Mouse (Mus musculus): Measurements from ENCODE around the gene Ercc2.

Ercc2 gene

DNA sequence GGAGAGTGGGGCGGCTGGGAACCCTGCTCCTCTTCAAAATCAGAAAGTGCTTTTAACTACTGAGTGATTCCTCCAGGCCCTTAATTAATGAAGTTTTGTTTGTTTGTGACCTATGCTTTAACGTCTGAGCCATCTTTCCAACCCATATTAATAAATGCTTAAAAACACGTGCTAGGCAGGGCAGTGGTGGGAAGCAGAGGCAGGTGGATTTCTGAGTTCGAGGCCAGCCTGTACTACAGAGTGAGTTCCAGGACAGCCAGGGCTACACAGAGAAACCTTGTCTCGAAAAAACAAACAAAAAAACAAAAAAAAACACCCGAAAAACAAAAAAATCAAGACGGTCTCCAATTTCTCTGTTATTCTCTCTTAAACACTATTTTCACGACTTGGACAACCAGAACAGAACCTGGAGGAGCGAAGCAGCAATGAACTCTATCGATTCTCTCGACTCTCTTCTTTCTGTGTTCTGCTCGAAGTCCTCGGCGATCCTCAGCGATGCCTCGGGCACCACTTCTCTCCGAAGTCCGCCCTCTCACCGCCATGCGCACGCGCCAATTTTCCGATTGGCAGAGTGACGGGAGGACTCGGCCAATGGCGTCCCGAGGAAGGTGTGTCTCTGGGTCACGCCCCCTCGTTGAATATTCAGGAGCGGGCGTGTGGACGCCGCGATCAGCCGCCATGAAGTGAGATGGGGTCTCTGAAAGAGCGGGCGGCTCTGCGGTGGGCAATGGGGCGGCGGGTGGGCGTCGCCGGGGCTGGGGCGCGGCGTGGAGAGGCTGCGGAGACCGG, at the start of gene Ercc2:
Gene Ercc2, plus strand, starts transcription at position 634 of the 789 bp plus-strand sequence.
- peak; percentile 99 for DNase-seq

DNA sequence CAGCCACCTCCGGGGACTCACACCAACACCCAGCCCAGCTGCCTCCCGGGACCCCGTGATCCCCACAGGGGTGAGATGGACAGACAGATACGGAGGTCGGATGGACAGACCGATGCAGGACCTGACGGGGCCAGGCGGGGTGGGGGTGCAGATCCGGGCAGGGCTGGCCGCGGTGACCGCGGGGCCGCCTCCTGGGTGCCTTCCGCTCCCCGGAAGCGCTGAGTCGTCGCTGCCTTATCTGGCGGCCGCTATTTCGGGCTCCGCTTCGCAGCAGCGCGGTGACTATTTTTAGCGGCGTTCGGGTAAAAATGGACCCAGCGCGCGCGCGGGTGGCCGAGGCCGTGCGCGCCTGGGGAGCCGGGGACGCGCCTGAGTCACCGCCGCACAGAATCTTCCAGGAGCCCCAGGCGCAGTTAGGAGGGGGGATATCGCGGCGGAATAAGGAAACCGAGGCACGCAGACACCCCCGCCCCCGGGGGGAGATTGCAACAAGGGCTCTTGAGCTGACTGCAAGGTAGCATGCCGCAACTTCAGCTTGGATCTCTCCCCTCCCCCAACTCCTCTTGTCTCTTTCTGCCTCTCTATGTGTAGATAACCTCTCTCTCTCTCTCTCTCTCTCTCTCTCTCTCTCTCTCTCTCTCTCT, 49.0 kb upstream of the Ercc2 start:
- DNase-seq: peak; percentile 77

DNA sequence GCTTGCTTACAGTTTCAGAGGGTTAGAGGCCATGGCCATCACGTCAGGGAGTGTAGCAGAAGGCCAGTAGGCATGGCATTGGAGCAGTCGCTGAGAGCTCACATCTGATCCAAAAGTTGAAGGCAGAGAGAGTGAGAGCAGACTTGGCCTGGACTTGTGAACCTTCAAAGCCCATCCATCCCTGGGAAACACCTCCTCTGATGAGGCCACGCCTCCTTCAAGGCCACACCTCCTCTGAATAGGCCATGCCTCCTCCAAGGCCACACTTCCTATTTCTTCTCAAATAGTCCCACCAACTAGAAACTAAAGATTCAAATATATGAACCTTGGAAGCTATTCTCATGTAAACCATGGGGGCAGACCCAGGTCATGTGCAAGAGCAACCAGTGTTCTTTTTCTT, 46.2 kb upstream of the Ercc2 start:
- no peak for DNase-seq

DNA sequence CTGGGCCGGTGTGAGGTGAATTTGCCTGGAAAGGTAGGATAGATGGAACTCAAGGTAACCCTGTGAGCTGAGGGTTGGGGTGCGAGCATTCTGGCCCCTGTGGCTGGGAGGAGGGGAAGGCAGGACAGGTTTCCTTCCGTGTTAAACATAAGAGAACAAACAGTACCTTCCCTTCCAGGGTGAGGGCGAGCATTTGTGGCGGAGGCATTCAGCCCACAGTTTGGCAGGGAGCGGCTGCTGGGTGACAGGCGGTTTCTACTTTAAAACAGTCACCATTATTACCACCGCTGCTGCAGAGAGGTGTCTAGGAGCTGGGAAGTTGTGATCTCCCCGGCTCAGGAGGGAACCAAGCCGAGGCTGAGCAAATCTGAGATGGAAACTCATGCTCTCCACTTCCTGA, 44.7 kb upstream of the Ercc2 start:
- DNase-seq: no peak

DNA sequence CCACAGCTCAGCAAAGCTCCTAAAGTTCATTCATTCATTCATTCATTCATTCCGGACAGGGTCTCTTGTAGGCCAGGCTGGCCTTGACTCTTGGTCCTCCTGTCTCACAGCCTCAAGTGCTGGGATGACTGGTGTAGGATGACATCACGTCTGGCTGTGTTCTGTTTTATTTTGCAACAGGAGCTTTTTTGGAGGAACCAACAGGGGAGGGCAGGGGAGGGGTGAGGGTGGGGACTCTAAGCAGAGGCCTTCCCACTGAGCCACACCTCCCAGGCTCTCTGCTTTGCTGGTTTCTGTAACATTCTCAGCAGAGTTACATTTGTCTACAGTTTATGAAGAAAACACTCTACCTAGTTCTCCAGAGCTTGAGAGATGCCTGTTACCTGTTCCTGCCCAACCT, 43.8 kb upstream of the Ercc2 start:
- no peak for DNase-seq

DNA sequence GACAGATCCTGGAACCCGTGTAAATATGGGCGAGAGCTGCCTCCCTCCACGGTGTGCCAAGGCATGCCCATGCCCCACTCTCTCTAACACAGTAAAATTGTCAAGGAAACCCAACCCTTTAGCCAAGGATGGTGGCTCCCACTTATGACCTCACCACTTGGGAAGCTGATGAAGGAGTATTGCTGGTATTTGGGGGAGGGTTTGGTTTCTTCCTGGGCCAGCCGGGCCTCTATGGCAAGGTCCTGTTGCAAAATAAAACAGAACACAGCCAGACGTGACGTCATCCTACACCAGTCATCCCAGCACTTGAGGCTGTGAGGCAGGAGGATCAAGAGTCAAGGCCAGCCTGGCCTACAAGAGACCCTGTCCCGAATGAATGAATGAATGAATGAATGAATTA, 43.2 kb upstream of the Ercc2 start:
- no peak for DNase-seq

DNA sequence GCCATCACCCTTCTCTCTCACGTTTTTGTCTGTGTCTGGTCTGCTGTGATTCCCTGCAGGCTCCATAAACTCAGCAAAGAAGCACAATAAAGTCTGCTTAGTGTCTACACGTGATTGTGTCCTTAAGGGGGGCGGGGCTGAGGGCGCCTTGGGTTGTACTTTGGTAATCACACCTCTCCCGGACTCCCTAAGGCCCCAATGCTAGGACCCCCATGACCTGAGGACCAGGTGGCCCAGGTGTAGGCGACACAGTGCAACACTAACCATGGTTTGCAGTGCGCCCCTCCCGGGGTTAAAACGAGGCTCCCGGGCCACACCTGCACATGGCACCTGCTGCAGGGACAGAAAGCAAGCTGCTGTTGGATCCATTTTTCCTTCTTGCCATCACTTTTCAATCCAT, 40.6 kb upstream of the Ercc2 start:
- no peak for DNase-seq

DNA sequence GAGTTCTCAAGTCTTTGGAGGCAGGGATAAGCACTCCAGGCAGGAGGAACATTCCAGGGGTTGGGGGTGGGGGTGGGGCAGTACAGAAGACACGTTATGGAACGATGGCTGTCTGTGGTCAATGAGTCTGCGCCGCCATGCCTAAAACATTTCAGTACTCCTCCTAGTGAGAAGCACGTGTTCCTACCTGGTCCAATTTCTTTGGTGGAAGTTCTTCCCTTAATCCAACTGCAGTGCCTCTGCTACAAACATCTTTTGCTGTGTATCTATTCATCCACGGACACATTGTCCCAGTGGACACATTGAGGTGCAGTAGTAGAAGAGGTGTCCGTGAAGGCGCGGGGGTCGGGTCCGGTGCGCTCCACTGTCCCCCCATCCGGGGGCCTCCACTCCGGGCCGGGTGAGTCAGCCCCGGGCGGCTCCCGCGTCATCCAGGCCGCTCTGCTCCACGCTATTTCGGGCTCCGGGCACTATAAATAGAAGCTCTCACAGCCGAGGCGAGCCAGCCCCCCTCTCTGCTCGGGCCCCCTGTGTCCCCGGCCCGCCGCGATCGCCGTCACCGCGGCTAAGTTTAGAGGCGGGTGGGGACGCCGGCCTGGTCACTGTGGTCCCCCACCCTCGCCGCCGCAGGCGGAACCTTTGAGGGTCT, 39.9 kb upstream of the Ercc2 start:
- DNase-seq: no peak

DNA sequence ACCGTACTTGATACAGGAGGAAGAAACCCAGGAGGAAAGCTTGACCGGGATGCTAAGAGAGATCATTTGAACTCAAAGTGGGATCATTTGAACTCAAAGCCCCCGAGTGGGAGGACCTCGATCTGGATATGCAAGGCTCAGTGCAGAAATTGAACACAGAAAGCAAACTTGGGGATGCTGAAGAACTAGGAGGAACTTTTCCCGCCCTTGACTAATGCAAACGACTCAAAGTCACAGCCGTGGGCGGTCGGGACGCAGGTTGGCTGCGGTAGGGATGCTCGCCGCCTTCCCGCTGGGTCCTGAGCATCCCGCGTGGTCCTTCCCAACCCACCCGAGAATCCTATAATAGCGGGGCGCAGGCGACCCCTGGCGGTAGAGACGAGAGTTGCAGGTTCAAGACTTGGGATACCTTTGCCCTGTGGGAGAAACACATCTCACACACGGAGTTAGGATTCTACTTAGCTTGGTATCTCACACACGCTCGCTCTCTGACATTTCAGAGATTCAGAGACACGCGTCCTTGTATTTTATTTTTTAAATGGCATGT, 39.3 kb upstream of the Ercc2 start:
- peak; percentile 91 for DNase-seq

DNA sequence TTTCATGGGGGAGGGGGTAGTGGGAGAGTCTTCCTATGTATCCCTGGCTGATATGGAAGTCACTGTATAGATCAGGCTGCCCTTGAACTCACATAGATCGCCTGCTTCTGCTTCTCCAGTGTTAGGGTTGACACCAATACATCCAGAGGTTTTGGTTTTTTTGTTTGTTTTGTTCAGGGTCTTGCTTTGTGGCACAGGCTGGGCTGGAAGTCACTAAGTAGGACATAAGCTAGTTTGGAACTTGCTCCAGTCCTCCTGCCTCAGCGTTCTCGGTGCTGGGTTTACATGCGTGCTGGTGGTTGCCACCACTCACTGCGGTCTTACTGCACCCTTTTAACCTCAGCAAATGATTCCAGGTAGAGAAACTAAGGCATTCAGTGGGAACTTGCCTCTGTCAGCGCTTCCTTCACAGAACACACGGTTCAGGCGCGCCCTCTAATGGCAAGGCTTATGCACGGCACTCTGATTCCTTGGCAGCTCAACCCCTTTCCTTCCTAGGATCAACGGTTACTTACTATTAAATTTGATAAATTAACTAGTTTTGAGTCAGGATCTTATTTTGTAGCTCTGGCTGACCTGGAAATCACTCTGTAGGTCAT, 38.5 kb upstream of the Ercc2 start:
- DNase-seq: peak; percentile 82

DNA sequence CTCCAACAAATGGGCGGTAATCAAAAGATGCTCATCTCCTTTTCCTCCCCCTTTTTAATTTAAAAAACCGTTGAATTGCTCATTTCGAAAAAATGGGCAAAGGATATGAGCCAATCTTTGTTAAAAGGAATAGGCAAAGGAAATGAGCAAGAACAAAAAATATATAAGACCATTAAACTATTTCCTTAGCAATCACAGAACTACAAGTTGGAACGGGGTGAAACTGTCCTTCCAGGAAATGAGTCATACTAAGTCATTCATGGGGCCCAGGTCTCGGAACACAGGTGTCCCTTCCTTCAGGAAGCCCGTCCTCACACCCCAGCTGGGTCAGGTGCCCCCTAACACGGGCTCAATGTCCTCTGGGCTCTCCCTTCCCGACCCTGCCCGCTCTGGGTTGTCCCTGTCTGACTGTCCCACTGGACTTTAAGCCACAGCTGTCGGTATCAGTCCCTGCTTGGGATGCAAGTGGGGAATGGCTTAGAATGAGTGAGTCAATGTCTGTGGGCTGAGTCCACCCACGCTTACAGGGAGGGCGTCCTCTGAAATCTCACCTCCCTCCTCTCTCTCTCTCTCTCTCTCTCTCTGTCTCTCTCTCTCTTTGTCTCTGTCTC, 37.5 kb upstream of the Ercc2 start, which contains the start of gene Ercc1:
Gene Ercc1, plus strand, starts transcription at position 542 of the 611 bp plus-strand sequence.
- no peak for DNase-seq

DNA sequence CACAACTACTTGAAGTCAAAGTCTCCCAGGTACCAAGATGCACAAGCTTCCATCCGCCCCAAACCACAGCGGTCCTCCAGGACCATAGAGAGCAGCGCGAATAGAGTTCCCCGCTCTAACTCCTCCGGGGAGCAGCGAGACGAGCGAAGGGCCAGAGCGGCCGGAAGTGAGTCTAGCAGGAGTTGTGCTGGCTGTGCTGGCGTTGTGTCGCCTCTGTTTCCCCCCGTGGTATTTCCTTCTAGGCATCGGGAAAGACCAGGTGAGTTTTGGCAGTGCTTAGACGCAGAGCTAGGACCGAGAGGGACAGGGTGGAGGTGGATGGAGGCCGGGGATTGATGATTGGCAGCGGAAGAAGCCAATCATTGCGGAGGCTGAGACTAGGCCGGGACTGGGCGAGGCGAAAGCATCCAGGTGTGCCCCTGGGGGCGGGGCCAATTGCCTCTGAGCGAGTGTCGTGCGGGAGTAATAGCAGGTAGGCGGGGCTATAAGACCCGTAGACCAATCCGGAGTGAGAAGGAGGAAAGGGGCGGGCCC, 36.8 kb upstream of the Ercc2 start:
- peak; percentile 93 for DNase-seq

DNA sequence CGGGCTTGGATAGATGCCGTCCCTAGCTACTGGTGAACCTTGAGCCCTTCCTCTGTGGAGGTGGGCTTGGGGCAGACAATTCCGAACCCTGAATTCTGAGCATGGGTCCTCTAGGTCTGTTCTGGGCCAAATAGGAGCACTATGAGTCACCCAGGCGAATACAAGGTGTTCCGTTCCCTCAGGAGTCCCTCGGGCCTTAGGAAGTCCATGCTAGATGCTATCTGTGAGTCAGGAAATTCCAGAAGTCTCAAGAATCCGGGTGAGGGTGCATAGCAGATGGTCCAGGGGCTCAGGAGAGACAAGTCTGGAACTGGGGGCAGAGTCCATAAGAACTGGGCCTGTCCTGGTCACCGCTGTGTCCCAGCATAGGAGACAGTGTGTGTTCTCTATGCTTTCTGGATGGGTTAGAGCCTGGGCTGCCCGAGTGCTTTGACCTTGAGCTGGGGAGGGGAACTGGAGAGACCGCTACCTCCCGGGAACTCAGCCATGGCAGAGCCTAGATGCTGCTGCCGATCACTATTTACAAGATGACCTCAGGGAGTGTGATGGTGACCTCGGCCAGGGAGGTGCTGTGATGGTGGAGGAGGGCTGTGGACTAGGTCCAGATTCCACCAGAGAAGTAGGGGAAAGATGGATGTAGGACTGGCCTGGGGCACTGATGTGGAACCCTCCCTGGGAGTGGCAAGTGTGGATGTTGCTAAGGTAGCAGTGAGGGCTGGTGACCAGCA, 32.5 kb upstream of the Ercc2 start:
- no peak for DNase-seq

DNA sequence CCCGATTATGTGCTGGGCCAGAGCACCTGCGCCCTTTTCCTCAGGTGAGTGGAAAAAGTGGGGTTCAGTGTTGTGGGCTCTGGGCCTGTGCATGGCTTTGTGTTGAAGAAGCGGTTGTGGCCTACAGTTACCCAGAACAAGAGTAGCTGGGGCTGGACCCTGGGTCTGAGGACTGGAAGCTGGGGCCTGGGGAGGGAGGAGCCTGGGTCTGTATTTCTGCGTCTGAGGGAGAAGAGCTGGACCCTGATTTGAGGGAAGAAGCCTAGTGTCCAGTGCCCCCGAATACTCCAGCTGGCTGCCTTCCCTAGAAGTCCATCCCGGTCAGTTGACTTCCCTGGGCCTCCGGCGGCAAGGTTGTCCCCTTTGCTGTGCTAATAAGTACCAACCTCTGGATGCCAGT, 31.6 kb upstream of the Ercc2 start:
- no peak for DNase-seq

DNA sequence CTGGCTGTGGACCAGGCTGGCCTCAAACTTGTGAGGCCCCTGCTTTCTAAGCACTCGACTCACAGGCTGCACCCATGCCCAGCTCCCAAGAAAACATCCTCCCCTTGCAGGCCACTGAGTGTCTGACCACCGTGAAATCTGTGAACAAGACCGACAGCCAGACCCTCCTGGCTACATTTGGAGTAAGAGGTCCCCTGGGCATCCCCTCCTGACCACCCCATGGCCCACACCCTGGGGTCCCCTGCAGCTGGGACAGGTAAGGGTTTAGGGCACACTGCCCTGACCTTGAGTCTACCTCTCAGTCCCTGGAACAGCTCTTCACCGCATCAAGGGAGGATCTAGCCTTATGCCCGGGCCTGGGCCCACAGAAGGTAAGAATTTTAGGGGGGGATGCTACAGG, 26.8 kb upstream of the Ercc2 start:
- DNase-seq: no peak

DNA sequence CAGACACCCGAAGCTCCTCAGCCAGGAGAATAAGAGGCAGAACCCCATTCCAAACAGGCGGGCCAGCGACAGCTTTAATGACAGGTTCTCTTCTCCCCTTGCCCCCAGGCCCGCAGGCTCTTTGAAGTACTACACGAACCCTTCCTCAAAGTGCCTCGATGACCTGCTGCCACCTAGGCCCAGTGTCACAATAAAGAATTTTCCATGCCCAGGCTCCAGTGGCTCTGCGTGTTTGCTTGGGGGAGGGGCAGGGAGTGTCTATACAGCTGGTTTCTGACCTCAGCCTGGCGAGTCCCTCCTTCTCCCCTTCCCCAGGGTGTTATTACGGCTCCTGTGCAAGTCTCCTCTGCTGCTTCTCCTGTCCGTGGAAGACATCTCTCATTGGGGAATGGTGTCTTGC, 25.5 kb upstream of the Ercc2 start:
- no peak for DNase-seq

DNA sequence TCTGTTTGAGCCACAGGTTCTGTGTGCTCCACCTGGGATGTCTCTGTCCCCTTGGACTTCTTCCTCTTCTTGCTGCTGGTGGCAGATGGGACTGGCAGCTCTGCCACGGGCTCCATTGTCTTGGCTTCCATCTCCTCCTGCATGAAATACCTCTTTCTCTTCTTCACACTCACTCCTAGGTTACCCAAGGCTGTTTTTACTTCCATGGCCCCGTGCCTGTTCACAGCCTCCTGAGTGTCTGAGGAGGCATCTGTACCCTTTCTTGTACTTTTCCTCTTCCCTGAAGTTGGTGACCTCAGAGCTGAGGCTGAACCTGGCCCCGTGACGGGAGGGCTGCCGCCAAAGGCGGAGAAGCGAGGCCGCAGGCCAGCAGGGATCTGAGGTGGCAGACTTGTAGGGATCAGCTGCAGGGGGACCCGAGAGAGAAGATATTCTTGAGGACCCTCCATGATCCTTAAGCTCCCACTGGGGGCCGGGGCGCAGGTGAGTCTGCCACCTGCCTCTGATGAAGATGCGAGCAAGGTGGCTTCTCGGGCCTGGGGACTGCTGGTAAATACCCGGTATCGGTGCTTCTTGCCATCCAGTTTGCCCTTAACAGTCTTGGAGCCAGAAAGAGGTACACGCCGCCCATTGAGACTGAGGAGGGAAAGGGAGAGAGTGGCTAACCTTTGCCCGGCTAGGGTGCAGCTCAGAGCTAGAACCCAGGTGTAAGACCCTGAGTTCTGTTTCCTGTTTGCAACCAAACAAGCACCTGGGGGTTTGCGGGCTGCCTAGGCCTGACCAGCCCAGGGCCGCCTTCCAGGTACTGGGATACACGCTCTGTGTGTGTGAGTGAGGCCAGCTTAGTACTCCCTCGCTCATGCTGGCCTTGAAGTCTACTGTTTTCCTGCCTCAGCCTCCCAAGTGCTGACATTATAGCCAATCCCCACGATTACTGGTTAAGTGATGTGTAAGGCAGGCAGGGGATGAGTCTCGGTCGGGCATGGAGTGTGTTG, 24.1 kb upstream of the Ercc2 start:
- DNase-seq: no peak

DNA sequence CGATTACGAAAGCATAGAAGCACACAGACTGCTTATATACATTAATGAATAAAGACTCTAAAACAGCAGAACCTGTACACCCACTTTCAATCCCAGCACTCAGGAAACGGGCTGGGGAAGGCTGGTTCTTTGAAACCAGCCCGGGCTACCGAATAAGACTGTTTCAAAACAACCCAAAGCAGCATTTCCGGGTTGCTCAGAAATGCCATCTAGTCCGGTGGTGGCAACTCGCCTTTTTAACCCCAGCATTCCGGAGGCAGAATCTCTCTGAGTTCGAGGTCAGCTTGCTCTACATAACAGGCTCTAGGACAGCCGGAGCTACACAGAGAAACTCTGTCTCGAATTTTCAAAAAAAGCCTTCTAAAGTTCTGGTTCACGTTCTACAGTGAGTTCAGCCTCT, 23.2 kb upstream of the Ercc2 start:
- DNase-seq: no peak

DNA sequence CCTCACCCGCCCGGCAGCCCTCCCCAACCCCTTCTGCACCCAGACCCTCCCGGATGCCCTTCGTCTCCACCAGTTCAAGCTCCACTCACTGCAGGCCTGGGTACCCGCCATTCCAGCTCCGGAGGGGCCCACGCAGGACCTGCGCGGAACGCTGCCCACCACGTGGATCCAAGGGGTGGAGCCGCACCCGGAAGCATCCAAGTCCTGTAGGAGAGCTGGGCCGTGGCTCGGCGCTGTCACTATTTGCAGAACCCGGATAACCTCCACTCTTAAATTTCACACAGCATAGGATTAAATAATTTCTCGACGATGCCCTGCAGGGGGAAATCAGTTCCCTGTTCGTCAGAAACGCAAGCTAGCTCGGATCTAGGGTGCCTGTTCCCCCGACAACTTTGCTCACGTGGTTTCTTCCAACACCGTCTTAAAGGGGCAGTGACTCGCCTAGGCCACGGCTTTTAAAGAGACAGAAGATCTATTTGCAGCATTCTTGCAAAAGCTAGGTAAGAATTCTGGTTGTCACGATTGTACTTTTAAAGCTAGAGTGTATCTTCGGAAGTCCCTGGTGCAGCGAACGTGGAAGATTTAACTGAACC, 22.4 kb upstream of the Ercc2 start, which contains the start of the genes Cd3eap and Ppp1r13l:
Gene Cd3eap, minus strand, starts transcription at position 185 of the 593 bp plus-strand sequence.
Gene Ppp1r13l, plus strand, starts transcription at position 451 of the 593 bp plus-strand sequence.
- DNase-seq: peak; percentile 86
